Mouse (Mus musculus): ENCODE data around the gene Fkbp9.

Gene Fkbp9

DNA sequence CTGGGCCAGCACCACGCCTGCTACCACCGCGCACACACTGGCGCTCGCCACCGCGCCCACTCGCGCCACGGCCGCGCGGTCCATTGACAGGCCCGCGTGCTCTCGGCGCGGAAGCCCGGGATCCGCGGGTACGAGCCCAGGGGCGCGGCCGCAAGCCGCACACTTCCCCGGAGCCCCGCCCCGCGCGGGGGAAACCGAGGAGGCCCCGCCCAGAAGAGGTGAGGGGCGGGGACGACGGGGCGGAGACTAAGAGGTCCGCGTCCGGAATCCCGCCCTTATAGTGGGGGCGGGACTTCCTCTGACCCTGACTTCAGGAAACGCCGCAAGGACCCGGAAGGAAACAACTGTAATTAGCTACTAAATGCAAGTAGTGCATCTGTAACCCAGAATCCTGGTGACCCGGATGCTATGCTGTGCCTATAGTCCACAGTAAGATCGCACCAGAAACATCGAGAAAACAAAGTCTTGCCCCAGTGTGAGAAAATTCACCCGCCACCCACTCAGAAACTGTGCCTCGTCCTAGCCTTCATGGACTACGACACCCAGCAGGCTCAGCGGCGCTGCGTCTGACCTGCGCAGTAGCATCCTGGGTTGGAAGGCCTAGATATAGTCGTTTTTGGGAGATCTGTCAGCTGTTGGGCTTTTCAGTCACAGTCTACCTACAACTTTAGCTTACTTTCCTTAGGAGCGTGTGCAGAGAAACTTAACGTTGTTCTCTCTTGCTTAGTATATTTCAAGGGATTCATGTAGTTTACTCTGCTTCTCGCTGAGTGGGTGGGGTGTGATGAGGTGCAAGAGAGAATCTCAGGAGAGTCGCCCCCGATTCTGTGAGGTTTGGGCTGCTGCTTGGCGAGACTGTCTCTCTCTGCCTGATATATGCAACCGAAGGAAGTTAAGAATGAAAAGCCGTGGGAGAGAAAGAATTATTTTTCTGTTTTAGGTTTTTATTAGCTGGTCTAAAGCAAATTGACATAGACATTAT, 92.2 kb downstream of the Fkbp9 start, which contains the start of the genes Nt5c3 and Vmn1r4:
Gene Nt5c3 (minus strand): TSS at position 207 of the 982 bp plus-strand sequence.
Gene Vmn1r4 (plus strand): TSS at position 290 of the 982 bp plus-strand sequence.
- in situ Hi-C loops (cut with MboI; ENCODE audit: unreplicated experiment in 2 of 2), result loop anchor here (5.0 to 25.0 kb wide), 7 partner anchors 117 to 783 kb away; partner anchors contain the start of genes Lsm5 (in 2 of the 2), Ppm1k (in 1 of the 2) and Pyurf (in 1 of the 2)
